Mouse (Mus musculus): ENCODE results near the gene Prdm5. TPM values are rescaled to one million over a fixed set of nuclear protein-coding genes. Genes with fewer than 3 reads are reported as not detected.

The Prdm5 gene
- total RNA-seq, 2 experiments from 2014 or later: 2.8 to 3.5 TPM

- no peak for DNase-seq (ENCODE audit: low spot score in 2 of 2)
- intact Hi-C loops (cut with DNase I): no loop called here
These were observed 39.4 kb downstream of the Prdm5 start for GRCm38 (mm10) chr6:65818039-65818747.

GRCm38 (mm10) chr6:65828656-65829055 is 49.9 kb downstream of the Prdm5 start:
- intact Hi-C loops (cut with DNase I): no loop called here
- DNase-seq (ENCODE audit: low spot score in 2 of 2): no peak

GRCm38 (mm10) chr6:65831443-65831842 is 52.7 kb downstream of the Prdm5 start:
- intact Hi-C loops (cut with DNase I): no loop called here

DNA sequence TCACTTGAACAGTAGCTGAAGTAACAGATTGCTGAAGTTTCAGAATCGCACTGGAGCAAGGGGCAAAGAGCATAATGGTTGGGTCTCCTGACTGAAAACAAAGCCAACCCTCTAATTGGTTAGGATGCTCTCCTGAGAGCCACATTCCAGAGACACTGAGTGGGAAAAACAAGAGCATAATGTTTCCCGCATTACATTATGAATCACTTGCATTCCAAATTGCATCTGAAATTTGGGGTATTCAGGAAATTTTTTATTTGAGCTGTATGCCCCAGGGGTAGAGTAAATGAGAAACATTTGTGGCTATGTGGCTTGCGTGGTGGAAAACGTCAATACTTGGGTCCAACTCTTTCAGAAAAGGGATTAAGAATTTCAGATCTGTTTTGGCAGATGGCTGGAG is 55.2 kb downstream of the Prdm5 start:
- no peak for DNase-seq (ENCODE audit: low spot score in 2 of 2)
- intact Hi-C loops (cut with DNase I): no loop called here

More at GRCm38 (mm10) chr6:65831443-65831842, 52.7 kb downstream of the Prdm5 start:
- no peak for DNase-seq (ENCODE audit: low spot score in 2 of 2)

GRCm38 (mm10) chr6:65842579-65842978 is 63.8 kb downstream of the Prdm5 start:
- intact Hi-C loops (cut with DNase I): no loop called here
- DNase-seq (ENCODE audit: low spot score in 2 of 2): no peak

GRCm38 (mm10) chr6:65849127-65849526 is 70.3 kb downstream of the Prdm5 start:
- intact Hi-C loops (cut with DNase I): no loop called here
- no peak for DNase-seq (ENCODE audit: low spot score in 2 of 2)

- no peak for DNase-seq (ENCODE audit: low spot score in 2 of 2)
- intact Hi-C loops (cut with DNase I): no loop called here
These were observed 70.9 kb downstream of the Prdm5 start for GRCm38 (mm10) chr6:65849687-65850086.

GRCm38 (mm10) chr6:65850221-65850620 is 71.4 kb downstream of the Prdm5 start:
- intact Hi-C loops (cut with DNase I): no loop called here
- DNase-seq (ENCODE audit: low spot score in 2 of 2): no peak

DNA sequence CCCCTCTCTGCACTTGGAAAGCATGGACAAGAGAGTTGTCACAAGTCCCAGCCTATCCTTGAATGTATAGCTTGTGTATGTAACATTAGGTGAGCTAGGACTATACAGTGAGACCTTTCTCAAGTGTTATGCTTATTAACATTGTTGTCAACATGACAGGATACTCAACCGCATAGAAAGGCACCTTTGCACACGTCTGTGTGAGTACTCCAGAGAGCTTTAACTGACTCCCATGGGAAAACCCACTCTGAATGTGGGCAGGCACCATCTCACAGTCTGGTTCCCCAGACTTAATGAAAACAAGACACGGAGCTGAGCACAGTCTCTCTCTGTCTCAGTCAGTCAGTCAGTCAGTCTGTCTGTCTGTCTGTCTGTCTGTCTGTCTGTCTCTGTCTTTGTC is 75.2 kb downstream of the Prdm5 start:
- no peak for DNase-seq (ENCODE audit: low spot score in 2 of 2)
- intact Hi-C loops (cut with DNase I): no loop called here

DNA sequence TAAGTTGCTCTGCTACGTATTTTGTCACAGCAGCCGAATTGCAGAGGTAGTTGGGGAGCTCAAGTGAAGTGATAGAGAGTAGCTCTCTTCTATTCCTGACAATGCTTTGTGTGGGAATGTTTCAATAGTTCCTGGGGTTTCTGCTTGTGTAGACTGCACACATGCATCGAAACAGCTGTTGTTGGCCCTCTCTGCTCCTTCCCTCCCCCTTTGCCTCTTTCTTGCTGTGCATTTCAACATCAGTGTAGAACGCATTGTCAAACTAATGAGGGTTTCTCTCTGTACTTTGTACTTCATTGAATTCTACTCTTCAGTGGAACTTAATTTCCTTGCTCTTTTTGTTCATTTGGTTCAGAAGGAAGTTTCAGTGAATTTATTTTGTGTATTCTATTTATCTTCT is 75.8 kb downstream of the Prdm5 start:
- DNase-seq (ENCODE audit: low spot score in 2 of 2): no peak
- intact Hi-C loops (cut with DNase I): no loop called here

- intact Hi-C loops (cut with DNase I): no loop called here
- DNase-seq (ENCODE audit: low spot score in 2 of 2): no peak
These were observed 81.8 kb downstream of the Prdm5 start for GRCm38 (mm10) chr6:65860609-65861008.

GRCm38 (mm10) chr6:65862836-65863235 is 84.0 kb downstream of the Prdm5 start:
- no peak for DNase-seq (ENCODE audit: low spot score in 2 of 2)

DNA sequence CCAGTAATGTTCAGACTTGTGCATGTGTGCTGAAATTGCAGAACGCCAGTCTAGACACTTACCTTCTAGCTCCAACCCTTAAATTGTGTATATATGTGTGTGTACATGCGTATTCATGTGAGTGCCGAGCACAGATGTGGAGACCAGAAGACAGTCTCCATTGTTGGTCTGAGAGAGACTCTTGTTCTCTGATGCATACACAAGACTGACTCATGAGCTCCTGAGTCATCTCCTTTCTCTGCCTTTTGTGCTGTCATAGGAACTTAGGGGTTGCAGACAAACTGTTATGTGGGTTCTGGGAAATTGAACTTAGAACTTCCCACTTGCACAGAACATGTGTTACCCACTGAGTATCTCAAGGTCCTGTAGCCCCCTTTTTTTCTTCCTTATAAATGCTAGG is 85.4 kb downstream of the Prdm5 start:
- intact Hi-C loops (cut with DNase I): no loop called here
- DNase-seq (ENCODE audit: low spot score in 2 of 2): no peak

More at GRCm38 (mm10) chr6:65862836-65863235, 84.0 kb downstream of the Prdm5 start:
- intact Hi-C loops (cut with DNase I): no loop called here

DNA sequence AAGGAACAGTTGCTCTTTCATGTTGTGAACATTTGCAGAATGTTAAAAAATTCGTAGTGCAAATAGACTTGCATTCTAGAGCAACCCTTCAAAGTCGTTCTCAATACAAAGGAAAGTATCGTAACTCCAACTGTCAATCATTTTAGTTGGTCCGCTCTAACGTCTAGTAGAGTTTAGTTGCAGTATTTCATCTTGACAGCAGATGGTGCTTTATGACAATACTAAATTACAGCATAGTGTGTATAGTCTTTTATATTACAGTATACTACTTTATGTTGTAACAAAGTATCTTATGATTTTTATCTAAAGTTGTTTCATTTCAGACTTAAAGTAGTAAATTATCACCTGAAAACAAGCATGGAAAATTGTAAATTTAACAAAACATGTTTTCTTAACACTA is 86.1 kb downstream of the Prdm5 start:
- DNase-seq (ENCODE audit: low spot score in 2 of 2): no peak
- intact Hi-C loops (cut with DNase I): no loop called here

GRCm38 (mm10) chr6:65865861-65866260 is 87.1 kb downstream of the Prdm5 start:
- intact Hi-C loops (cut with DNase I): no loop called here

DNA sequence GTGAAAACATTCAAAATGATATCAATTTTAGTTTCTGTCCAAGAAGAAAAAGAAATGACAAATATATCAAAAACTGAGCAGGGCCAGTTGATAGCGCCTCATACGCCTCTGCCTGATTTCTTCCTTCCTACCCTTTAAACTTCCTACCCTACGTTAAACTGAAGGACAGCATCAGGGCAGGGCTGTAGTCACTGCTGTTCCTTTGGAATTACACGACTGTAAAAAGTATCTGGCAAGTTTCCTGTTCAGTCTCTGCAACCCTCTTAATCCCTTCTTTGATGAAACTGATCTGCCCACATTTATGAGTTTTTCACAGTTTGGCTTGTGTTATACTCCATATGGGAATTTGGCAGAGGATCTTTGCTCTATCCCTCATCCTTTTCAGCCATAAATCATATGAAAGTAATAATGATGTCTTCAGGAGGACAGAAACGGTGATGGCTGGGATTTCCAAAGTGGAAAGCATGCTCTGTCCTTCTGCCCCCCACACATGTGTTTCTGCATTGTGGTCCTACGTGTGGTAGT is 93.0 kb downstream of the Prdm5 start:
- intact Hi-C loops (cut with DNase I): no loop called here
- DNase-seq (ENCODE audit: low spot score in 2 of 2): no peak

More at GRCm38 (mm10) chr6:65865861-65866260, 87.1 kb downstream of the Prdm5 start:
- no peak for DNase-seq (ENCODE audit: low spot score in 2 of 2)

DNA sequence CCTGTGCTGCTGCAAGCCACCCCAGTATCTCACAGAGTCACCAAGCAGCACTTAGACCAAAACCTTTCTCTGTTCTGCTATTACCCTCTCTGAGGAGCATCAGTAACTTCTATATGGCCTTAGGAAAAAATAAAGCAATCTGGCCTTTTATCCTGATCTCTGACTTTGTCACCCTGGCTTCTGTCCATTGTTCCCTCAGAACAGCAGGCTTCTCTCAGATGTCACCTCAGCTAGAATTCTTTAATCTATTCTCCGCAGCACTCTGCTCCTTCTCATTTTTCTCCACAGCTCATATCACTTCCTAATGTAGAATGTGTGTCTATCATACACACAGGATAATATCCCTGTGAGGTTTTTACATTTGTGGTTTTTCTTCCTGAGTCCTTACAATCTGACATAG is 99.5 kb downstream of the Prdm5 start:
- intact Hi-C loops (cut with DNase I): no loop called here
- no peak for DNase-seq (ENCODE audit: low spot score in 2 of 2)

GRCm38 (mm10) chr6:65888835-65889234 is 110.0 kb downstream of the Prdm5 start:
- no peak for DNase-seq (ENCODE audit: low spot score in 2 of 2)

GRCm38 (mm10) chr6:65892045-65892660 is 113.4 kb downstream of the Prdm5 start:
- no peak for DNase-seq (ENCODE audit: low spot score in 2 of 2)
- intact Hi-C loops (cut with DNase I): no loop called here

More at GRCm38 (mm10) chr6:65888835-65889234, 110.0 kb downstream of the Prdm5 start:
- intact Hi-C loops (cut with DNase I): no loop called here

- intact Hi-C loops (cut with DNase I): no loop called here
- DNase-seq (ENCODE audit: low spot score in 2 of 2): no peak
These were observed 127.9 kb downstream of the Prdm5 start for GRCm38 (mm10) chr6:65906657-65907182.

- intact Hi-C loops (cut with DNase I): no loop called here
- DNase-seq (ENCODE audit: low spot score in 2 of 2): peak in 1 of 2 experiments; percentile 4
These were observed 136.6 kb downstream of the Prdm5 start for GRCm38 (mm10) chr6:65915421-65915820.

All from left cerebral cortex, postnatal 14 days (tissue).